Mouse (Mus musculus): Measurements from ENCODE around the gene Sncg. TPM values are rescaled to one million over a fixed set of nuclear protein-coding genes. Genes with fewer than 3 reads are reported as not detected.
A peak's percentile ranks its signal among the peaks of the same experiment; 100 is the strongest.
"Not testable (repeated sequence)": the region's sequence is repeated elsewhere in the genome, so short reads cannot be mapped to it uniquely, and the experiment has no call there.

Gene Sncg
- 1.7 and 9.5 TPM in 2 replicates for polyA plus RNA-seq (2015; fragmentation: Nextera tagmentation; extraction: Ambion mirVana)

DNA sequence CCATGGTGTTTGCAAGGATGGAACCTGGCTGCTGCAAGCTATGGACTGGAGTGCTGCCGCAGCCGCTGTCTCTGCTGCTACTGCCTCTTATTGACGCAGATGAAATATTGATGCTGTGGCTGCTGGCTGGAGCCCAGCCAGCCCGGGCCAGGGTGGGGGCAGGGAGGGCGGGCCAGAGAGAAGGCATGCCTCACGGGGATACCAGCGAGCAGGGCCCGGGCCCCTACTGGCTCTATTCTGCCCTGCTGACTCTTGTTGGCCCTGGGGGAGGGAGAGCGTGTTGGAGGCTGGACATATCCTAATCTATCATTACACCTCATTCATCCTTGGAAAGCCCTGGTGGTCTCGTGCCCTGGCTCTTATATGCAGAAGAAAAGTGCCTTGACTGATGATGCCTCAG, at the start of gene Sncg:
Gene Sncg, minus strand, starts transcription at position 213 of the 400 bp plus-strand sequence.
- H3K9ac ChIP-seq = 0 out of 2 replicates have a peak within 1 kb of the TSS, but pooled peaks have one; percentile 36
- 37% methylated on average over 10 of the region's 10 CpGs for WGBS

DNA sequence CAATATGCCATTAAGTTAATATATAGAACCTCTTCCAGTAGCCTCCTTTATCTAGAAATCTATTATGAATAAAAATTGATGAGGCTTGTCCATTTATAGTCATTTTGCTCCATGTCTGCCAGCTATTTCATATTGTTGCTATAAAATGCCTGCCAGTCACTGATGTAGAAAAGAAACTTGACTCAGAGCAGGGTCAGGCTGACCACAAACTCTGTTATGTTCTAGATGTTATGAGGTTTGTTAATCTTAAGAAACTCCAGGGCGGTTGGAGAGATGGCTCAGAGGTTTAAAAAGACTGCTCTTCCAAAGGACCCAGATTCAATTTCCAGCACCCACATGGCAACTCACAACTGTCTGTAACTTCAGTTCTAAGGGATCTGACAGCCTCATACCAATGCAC, 46.5 kb upstream of the Sncg start:
- Histone ChIP-seq H3K36me3 (peaks cover 65% of the 10 kb centered on the region), H3K27ac (no peak overlapping the region), H3K9me3 (replicated peaks) (no peaks in the 10 kb centered on the region)

More for the DNA sequence above, at the start of gene Sncg:
- Histone ChIP-seq H3K36me3 (no peaks in the 10 kb centered on the region), H3K4me2 (peak within 1 kb of the TSS; percentile 53), H3K4me1 (replicated peaks) (peaks cover 28% of the 10 kb centered on the region), H3K4me3 (peak within 1 kb of the TSS; percentile 41), H3K27me3 (no peaks in the 10 kb centered on the region), H3K27ac (peak within 1 kb of the TSS; percentile 84), H3K9me3 (replicated peaks) (no peaks in the 10 kb centered on the region)
- no peak for ATAC-seq (replicated peaks; ENCODE audit: insufficient number of reproducible peaks, insufficient read depth, low FRiP score, low read depth)

DNA sequence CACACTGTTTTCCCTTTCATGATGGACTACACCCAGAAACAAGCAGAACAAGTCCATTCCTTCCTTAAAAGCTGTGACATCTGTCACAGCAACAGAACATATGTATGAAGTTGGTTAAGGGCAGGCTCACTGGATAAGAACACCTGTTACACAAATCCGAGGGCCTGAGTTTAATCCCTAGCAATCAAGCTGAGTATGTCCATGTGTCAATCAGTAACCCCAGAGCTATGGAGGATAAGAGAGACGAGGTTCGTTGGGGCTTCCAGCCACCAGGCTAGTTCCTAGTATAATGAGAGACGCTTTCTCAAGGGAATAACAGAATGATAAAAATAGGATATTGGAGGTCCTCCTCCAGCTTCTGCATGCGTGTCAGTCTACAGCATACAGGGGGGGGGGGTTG, 42.9 kb upstream of the Sncg start:
- 79% methylated on average over 5 of the region's 5 CpGs for WGBS
- no peak for ATAC-seq (replicated peaks; ENCODE audit: insufficient number of reproducible peaks, insufficient read depth, low FRiP score, low read depth)
- no peak overlapping the region for H3K4me3 ChIP-seq
- no peak overlapping the region for H3K9ac ChIP-seq
- H3K27ac ChIP-seq = no peak overlapping the region
- peaks cover 63% of the 10 kb centered on the region for H3K36me3 ChIP-seq
- H3K27me3 ChIP-seq = no peaks in the 10 kb centered on the region
- H3K4me2 ChIP-seq = no peak overlapping the region
- no peaks in the 10 kb centered on the region for H3K9me3 ChIP-seq (replicated peaks)
- no peaks in the 10 kb centered on the region for H3K4me1 ChIP-seq (replicated peaks)

More for the DNA sequence above, 46.5 kb upstream of the Sncg start:
- Histone ChIP-seq H3K4me3 (no peak overlapping the region), H3K4me1 (replicated peaks) (no peaks in the 10 kb centered on the region), H3K27me3 (no peaks in the 10 kb centered on the region), H3K4me2 (no peak overlapping the region), H3K9ac (no peak overlapping the region)
- ATAC-seq (replicated peaks; ENCODE audit: insufficient number of reproducible peaks, insufficient read depth, low FRiP score, low read depth) = no peak
- 91% methylated on average over 1 of the region's 1 CpGs for WGBS

DNA sequence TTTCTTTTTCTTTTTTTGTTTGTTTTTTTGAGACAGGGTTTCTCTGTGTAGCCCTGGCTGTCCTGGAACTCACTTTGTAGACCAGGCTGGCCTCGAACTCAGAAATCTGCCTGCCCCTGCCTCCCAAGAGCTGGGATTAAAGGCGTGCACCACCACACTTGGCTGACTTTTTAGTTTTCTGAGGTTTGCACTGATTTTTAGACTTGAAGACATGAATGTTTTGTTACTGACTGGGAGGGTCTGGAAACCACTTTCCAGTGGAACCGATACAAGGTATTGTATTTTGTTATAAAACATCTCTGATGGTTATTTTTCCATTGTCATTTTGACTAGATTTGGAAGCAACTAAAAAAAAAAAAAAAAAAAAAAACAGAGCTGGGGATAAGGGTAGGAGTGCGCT, 42.4 kb upstream of the Sncg start:
- H3K9me3 ChIP-seq (replicated peaks); H3K4me3 ChIP-seq; H3K4me1 ChIP-seq (replicated peaks); H3K4me2 ChIP-seq; ATAC-seq (replicated peaks; ENCODE audit: insufficient number of reproducible peaks, insufficient read depth, low FRiP score, low read depth); H3K27ac ChIP-seq; H3K27me3 ChIP-seq; H3K9ac ChIP-seq: not testable (repeated sequence)
- 93% methylated on average over 4 of the region's 4 CpGs for WGBS
- H3K36me3 ChIP-seq = peaks cover 64% of the 10 kb centered on the region

DNA sequence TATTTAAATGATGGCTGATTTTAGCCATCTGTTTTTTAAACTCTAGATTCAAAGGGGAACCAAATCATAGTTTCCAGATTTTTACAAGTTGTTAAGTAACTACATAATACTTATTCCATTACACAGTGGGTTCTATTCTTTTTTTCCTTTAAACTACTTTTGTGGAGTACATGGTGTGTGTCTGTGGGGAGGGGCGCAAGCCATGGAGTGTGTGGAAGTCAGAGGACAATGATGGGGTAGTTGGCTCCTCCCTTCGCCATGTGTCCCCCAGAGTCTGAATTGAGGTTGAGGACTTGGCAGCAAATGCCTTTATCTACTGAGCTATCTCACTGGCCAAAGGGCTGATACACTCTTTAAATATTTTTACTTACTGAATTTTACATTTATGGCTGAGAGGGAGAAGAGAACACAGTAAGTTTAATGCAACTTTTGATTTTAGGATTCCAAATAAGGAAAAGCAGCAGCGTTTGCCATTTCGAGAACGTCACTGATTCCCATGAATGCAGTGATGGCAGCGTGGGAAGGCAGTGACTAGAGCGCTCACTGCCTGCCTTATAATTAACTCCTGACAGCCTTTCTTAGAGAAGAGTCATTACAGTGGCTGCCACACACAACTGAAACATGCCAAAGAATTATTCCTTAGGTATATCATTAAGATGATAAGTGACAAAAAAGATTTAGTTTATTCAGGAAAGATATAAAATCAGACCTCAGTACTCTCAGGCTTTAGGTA, 37.7 kb upstream of the Sncg start:
- no peak overlapping the region for H3K9ac ChIP-seq
- no peak for ATAC-seq (replicated peaks; ENCODE audit: insufficient number of reproducible peaks, insufficient read depth, low FRiP score, low read depth)
- 89% methylated on average over 7 of the region's 7 CpGs for WGBS
- H3K27me3 ChIP-seq = no peaks in the 10 kb centered on the region
- H3K36me3 ChIP-seq = peaks cover 66% of the 10 kb centered on the region
- no peak overlapping the region for H3K4me3 ChIP-seq
- H3K9me3 ChIP-seq (replicated peaks) = no peaks in the 10 kb centered on the region
- no peaks in the 10 kb centered on the region for H3K4me1 ChIP-seq (replicated peaks)
- no peak overlapping the region for H3K27ac ChIP-seq
- no peak overlapping the region for H3K4me2 ChIP-seq

DNA sequence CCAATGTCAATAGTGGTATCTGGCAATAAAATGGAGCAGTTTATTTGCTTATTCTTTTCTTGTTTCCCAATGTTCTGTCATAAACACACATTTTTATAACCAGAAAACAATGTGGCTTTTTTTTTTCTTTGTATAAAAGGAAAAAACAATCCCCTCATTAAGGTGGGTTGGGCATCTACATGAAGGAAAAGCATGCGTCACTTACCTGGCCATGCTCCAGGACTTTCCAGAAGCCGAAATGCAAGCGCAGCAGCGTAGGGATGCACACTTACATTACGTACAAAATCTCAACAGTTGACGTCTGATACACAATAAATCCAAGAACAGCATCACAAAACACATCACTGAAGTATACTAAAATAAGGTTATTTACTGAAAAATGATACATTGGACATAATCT, 36.1 kb upstream of the Sncg start:
- H3K27ac ChIP-seq = no peak overlapping the region
- H3K36me3 ChIP-seq = peaks cover 75% of the 10 kb centered on the region
- H3K27me3 ChIP-seq = no peaks in the 10 kb centered on the region
- H3K4me3 ChIP-seq = no peak overlapping the region
- H3K4me2 ChIP-seq = no peak overlapping the region
- H3K9me3 ChIP-seq (replicated peaks) = no peaks in the 10 kb centered on the region
- WGBS = 87% methylated on average over 6 of the region's 6 CpGs
- H3K4me1 ChIP-seq (replicated peaks) = no peaks in the 10 kb centered on the region
- no peak overlapping the region for H3K9ac ChIP-seq
- ATAC-seq (replicated peaks; ENCODE audit: insufficient number of reproducible peaks, insufficient read depth, low FRiP score, low read depth) = no peak

DNA sequence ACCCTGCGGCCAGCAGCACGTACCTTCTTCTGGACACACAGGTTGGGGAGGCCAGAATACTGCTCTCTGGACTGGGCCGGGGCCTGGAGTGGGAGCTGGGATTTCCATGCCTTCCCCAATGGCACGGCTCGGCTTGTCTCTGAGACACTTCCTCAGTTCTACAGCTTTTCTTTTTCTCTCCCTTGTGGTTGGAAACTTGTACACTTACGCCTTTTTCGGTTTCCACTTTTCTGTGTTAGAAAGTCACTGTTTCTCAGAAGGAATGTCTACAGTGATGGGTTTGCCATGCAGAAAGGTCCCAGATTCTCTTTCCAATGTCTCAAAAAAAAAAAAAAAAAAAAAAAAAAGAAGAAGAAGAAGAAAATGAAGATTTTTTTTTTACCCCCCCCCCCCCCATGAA, 28.8 kb upstream of the Sncg start:
- H3K9me3 ChIP-seq (replicated peaks) = no peaks in the 10 kb centered on the region
- ATAC-seq (replicated peaks; ENCODE audit: insufficient number of reproducible peaks, insufficient read depth, low FRiP score, low read depth) = no peak
- no peak overlapping the region for H3K4me2 ChIP-seq
- H3K4me1 ChIP-seq (replicated peaks) = peaks cover 11% of the 10 kb centered on the region
- peak overlapping the region; percentile 40 for H3K27ac ChIP-seq
- no peak overlapping the region for H3K4me3 ChIP-seq
- H3K27me3 ChIP-seq = no peaks in the 10 kb centered on the region
- WGBS = 96% methylated on average over 7 of the region's 7 CpGs
- H3K36me3 ChIP-seq = peaks cover 52% of the 10 kb centered on the region
- no peak overlapping the region for H3K9ac ChIP-seq

DNA sequence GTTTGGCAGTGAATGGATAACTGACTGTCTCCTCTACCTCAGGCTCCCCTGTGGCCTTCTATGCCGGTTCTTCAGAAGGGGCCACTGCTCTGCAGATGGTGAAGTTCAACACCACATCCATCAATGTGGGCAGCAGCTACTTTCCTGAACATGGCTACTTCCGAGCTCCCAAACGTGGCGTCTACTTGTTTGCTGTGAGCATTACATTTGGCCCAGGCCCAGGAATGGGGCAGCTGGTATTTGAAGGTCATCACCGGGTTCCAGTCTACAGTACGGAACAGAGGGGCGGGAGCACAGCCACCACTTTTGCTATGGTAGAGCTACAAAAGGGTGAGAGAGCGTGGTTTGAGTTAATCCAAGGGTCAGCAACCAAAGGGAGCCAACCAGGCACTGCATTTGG, 28.3 kb upstream of the Sncg start:
- peaks cover 51% of the 10 kb centered on the region for H3K36me3 ChIP-seq
- 0 out of 2 replicates have a peak, but pooled peaks have one; percentile 51 for ATAC-seq (replicated peaks; ENCODE audit: insufficient number of reproducible peaks, insufficient read depth, low FRiP score, low read depth)
- no peak overlapping the region for H3K4me2 ChIP-seq
- peaks cover 11% of the 10 kb centered on the region for H3K4me1 ChIP-seq (replicated peaks)
- no peak overlapping the region for H3K9ac ChIP-seq
- no peaks in the 10 kb centered on the region for H3K27me3 ChIP-seq
- no peaks in the 10 kb centered on the region for H3K9me3 ChIP-seq (replicated peaks)
- no peak overlapping the region for H3K4me3 ChIP-seq
- H3K27ac ChIP-seq = peak overlapping the region; percentile 40
- WGBS = 50% methylated on average over 8 of the region's 8 CpGs

DNA sequence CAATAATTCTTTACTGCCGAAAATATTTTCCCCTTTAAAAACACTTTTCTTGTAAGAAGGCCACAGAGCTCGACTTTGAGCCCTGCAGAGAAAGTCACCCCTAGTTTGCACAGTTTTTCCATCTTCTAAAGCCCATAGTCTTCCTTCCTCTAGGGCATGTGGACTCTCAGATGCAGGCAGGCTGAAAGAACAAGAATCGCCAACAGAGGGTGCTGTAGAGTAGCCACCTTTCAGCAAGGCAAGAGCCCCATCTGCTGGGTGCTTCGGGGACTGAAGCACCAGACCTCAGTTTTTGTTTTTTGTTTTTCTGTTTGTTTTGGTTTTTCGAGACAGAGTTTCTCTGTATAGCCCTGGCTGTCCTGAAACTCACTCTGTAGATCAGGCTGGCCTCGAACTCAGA, 26.5 kb upstream of the Sncg start:
- H3K27ac ChIP-seq = no peak overlapping the region
- no peak overlapping the region for H3K9ac ChIP-seq
- H3K36me3 ChIP-seq = peaks cover 35% of the 10 kb centered on the region
- peaks cover 11% of the 10 kb centered on the region for H3K4me1 ChIP-seq (replicated peaks)
- H3K4me2 ChIP-seq = no peak overlapping the region
- no peaks in the 10 kb centered on the region for H3K9me3 ChIP-seq (replicated peaks)
- ATAC-seq (replicated peaks; ENCODE audit: insufficient number of reproducible peaks, insufficient read depth, low FRiP score, low read depth) = no peak
- WGBS = 52% methylated on average over 6 of the region's 6 CpGs
- no peak overlapping the region for H3K4me3 ChIP-seq
- no peaks in the 10 kb centered on the region for H3K27me3 ChIP-seq

DNA sequence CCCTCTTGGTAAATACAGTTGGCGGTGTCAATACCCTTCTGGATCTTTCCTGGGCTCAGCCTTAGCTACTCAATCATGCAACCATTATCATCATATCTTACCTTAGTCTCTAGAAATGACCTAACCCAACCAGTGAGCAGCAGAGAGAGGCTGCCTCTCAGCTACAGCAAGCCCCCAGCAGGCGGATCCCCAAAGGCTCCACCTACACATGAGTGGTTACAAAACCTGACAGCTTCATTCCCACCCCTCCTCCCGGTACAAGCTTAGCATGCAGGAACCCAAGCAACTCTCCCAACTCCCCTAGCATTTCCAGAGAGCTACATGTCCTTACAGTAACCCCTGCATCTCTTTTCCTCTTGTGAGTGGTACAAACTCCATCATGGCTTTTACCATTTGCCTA, 25.4 kb upstream of the Sncg start:
- H3K4me2 ChIP-seq = no peak overlapping the region
- H3K27me3 ChIP-seq = no peaks in the 10 kb centered on the region
- H3K4me1 ChIP-seq (replicated peaks) = peaks cover 11% of the 10 kb centered on the region
- no peaks in the 10 kb centered on the region for H3K9me3 ChIP-seq (replicated peaks)
- no peak for ATAC-seq (replicated peaks; ENCODE audit: insufficient number of reproducible peaks, insufficient read depth, low FRiP score, low read depth)
- no peak overlapping the region for H3K27ac ChIP-seq
- peaks cover 30% of the 10 kb centered on the region for H3K36me3 ChIP-seq
- H3K4me3 ChIP-seq = no peak overlapping the region
- no peak overlapping the region for H3K9ac ChIP-seq
- 85% methylated on average over 3 of the region's 3 CpGs for WGBS

DNA sequence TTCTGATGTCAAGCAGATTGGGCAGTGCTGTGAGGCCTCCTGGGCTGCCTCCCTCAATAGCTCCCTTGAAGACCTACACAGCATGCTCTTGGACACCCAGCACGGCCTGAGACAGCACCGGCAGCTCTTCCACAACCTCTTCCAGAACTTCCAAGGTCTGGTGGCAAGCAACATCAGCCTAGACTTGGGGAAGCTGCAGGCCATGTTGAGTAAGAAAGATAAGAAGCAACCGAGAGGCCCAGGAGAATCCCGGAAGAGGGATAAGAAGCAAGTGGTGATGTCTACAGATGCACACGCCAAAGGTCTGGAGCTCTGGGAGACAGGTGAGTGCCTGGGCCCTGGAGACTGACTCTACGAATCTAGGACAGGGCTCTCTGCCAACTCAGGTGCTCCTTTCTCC, 24.7 kb upstream of the Sncg start:
- WGBS = 77% methylated on average over 6 of the region's 6 CpGs
- no peak for ATAC-seq (replicated peaks; ENCODE audit: insufficient number of reproducible peaks, insufficient read depth, low FRiP score, low read depth)
- no peaks in the 10 kb centered on the region for H3K9me3 ChIP-seq (replicated peaks)
- H3K9ac ChIP-seq = no peak overlapping the region
- H3K27me3 ChIP-seq = no peaks in the 10 kb centered on the region
- H3K4me2 ChIP-seq = no peak overlapping the region
- H3K4me1 ChIP-seq (replicated peaks) = peaks cover 8% of the 10 kb centered on the region
- H3K27ac ChIP-seq = no peak overlapping the region
- peaks cover 28% of the 10 kb centered on the region for H3K36me3 ChIP-seq
- no peak overlapping the region for H3K4me3 ChIP-seq

DNA sequence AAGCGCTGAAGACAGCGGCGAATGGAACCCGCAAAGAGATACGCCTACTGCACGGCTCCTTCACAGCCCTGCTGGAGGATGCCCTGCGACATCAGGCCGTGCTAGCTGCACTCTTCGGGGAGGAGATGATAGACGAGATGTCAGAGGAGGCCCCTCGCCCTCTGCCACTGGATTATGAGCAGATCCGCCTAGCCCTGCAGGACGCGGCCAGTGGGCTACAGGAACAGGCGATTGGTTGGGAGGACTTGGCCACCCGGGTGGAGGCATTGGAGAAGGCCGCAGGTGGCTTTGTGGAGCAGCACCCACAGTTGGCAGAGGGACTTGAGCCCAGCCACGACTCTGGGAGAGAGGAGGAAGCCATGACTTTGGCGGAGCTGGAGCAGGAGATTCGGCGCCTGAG, 24.3 kb upstream of the Sncg start:
- H3K4me2 ChIP-seq = no peak overlapping the region
- peaks cover 8% of the 10 kb centered on the region for H3K4me1 ChIP-seq (replicated peaks)
- no peak overlapping the region for H3K27ac ChIP-seq
- H3K27me3 ChIP-seq = no peaks in the 10 kb centered on the region
- ATAC-seq (replicated peaks; ENCODE audit: insufficient number of reproducible peaks, insufficient read depth, low FRiP score, low read depth) = no peak
- peaks cover 28% of the 10 kb centered on the region for H3K36me3 ChIP-seq
- 85% methylated on average over 21 of the region's 21 CpGs for WGBS
- no peaks in the 10 kb centered on the region for H3K9me3 ChIP-seq (replicated peaks)
- no peak overlapping the region for H3K9ac ChIP-seq
- no peak overlapping the region for H3K4me3 ChIP-seq
